Mouse (Mus musculus): ENCODE data around the gene Gtf2h3.
A peak's percentile ranks its signal among the peaks of the same experiment; 100 is the strongest.
"Not testable (repeated sequence)": the region's sequence is repeated elsewhere in the genome, so short reads cannot be mapped to it uniquely, and the experiment has no call there.

Gene Gtf2h3

DNA sequence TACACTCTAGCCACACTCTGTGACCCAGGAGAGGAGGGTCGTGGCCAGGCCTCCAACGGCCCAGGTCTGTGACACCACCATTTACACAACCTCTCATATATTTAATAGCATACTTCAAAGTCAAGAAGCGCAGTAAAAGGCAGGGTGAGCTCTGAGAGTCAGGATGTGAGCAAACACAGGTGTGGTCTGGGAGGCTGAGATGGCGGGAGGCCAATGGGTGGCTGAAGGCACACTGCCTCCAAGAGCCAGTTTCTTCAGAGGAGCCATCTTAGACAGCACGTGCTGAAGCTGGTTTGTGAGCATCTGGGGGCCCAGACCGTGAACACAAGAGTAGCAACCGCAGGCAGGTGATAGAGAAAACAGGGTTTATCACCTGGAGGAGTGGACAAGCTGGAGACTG lies 3.5 kb upstream of the Gtf2h3 start:
- no peak for DNase-seq

- DNase-seq, result no peak
Observed at GRCm38 (mm10) chr5:124582515-124582914, 3.6 kb downstream of the Gtf2h3 start.

- peak; percentile 13 for DNase-seq
Observed at GRCm38 (mm10) chr5:124592768-124593167, 13.8 kb downstream of the Gtf2h3 start.

DNA sequence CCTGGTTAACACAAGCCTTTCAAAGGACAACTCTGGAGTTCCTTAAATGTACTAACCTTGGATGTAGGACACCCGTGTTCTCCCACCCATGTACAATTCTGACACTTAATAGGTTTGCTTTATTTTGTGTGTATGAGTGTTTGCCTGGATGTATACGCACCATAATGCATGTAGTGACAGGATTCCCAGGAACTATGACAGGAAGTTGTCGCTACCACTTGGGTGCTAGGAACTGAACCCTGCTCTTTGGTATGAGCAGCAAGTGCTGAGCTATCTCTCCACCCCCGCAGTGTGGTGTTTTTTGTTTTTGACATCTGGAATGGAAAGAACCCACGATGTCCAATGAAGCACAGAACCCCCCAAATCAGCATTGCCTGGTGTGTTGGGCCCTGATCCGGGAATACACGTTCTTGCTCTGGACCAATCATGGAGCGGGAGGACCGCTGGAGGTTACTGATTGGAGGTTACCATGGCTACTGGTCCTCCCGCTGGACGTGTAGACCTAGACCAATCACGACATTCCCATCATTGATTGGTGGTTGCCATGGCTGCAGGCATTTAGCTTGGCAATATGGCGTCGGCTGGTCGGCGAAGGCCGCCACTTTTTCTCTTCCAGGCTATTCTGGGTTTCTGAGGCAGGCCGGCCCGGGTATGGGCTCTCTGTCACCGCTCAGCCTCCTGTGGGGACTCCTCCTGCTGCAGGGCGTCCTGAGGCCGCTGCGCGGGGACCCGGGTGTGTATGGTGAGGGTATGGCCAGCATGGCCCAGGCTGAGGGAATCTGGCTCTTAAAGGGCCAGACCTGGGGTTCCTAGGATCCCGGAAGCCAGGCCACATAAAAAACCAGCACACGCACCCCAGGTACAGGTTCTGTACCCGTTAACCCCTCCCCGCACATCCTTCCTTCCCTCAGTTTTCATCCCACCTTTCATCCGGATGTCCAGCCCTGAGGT lies 19.6 kb downstream of the Gtf2h3 start:
- DNase-seq, result peak; percentile 97

DNA sequence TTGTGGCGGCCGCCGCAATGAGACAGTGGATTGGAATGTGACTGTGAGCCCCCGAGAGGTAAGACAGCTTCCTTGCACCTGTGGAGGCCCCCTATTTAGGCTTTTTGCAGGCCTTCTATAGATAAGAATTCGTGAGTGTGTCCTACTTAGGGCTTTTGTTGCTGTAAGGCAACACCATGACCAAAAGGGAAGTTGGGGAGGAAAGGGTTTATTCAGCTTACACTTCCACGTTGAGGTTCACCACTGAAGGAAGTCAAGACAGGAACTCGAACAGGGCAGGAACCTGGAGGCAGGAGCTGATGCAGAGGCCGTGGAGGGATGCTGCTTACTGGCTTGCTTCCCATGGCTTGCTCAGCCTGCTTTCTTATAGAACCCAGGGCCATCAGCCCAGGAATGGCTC lies 20.8 kb downstream of the Gtf2h3 start:
- not testable (repeated sequence) for DNase-seq

- DNase-seq, result no peak
Observed at GRCm38 (mm10) chr5:124602349-124602748, 23.4 kb downstream of the Gtf2h3 start.

- DNase-seq, result no peak
Observed at GRCm38 (mm10) chr5:124604296-124604695, 25.4 kb downstream of the Gtf2h3 start.

DNA sequence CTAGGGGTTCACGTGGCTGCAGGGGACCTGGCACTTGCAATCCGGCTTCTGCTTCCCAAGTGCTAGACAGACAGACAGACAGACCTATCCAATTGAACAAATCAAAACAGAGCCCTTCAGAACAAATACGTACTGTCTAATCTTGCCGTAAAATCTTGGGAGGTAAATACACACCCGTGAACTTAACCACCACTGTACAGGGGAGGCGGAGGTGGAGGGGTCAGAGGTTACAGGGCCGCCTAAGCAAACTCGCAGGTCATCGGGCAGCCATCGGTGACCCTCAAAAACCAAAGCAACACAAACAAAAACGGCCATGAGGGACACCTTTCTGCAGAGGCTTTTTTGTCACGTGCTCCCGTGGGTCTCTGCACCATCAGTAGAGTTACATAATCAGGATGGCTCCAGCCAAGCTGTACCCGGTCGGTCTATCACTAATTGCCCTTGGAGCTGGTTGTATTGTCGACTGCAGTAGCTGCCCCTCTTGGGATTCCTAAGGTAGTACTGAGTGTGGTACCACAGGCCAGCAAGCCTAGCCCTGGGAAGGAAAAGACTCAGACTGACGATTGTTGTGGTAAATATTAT lies 26.2 kb downstream of the Gtf2h3 start:
- DNase-seq, result no peak

GRCm38 (mm10) chr5:124610965-124611364 lies 32.0 kb downstream of the Gtf2h3 start:
- no peak for DNase-seq

DNA sequence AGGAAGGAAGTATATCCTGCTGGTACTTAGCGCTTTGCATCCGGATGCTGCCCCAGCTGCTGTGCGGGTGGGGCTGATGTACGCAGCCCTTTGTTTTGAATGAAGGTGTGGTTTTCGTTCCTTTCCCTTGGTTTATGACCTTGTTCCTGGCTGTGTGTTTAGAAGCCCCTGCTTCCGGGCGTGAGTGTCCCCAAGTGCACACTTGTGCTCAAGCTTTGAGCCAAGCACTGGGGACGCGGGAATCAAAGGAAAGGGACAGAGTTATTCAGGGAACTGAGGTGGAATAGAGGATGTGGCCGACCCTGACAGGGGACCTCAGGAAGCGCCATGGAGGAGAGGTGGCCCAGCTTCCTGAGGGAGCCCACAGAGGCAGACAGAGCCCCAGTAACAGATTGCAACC lies 35.8 kb downstream of the Gtf2h3 start:
- DNase-seq, result no peak

DNA sequence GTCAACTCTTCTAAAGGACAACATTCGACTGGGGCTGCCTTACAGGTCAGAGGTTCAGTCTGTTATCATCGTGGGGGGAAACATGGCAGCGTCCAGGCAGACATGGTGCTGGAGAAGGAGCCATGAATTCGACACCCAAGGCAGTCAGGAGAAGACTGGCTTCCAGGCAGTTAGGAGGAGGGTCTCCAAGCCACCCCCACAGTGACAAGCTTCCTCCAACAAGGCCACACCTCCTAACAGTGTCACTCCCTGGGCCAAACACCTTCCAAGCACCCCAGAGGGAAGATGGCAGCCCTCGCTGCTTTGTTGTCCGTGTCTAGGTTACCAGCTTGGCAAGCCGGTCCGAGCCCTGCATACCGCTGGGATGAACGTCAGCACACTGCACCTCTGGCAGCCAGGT lies 39.8 kb downstream of the Gtf2h3 start:
- no peak for DNase-seq

GRCm38 (mm10) chr5:124621362-124621761 lies 42.4 kb downstream of the Gtf2h3 start:
- peak; percentile 11 for DNase-seq

- DNase-seq, result no peak
Observed at GRCm38 (mm10) chr5:124622890-124623289, 44.0 kb downstream of the Gtf2h3 start.

DNA sequence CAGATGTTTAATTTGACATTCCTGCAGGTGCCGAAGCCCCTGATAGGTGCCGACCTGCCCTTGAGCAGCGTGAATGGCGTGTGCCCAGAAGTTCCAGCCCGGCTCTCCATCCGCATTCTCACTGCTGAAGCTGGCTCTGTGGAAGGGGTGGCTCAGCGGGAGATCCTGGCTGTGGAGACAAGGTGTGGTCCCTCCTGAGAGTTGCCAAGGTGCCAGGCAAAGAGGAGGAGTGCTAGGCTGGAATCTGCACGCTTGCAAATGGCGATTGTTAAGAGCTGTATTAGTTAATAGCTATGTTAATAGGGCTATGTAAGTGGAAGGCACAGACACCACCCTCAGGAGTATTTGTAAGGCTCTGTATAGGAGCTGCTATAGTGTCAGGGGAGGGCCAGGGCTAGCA lies 45.4 kb downstream of the Gtf2h3 start:
- no peak for DNase-seq

DNA sequence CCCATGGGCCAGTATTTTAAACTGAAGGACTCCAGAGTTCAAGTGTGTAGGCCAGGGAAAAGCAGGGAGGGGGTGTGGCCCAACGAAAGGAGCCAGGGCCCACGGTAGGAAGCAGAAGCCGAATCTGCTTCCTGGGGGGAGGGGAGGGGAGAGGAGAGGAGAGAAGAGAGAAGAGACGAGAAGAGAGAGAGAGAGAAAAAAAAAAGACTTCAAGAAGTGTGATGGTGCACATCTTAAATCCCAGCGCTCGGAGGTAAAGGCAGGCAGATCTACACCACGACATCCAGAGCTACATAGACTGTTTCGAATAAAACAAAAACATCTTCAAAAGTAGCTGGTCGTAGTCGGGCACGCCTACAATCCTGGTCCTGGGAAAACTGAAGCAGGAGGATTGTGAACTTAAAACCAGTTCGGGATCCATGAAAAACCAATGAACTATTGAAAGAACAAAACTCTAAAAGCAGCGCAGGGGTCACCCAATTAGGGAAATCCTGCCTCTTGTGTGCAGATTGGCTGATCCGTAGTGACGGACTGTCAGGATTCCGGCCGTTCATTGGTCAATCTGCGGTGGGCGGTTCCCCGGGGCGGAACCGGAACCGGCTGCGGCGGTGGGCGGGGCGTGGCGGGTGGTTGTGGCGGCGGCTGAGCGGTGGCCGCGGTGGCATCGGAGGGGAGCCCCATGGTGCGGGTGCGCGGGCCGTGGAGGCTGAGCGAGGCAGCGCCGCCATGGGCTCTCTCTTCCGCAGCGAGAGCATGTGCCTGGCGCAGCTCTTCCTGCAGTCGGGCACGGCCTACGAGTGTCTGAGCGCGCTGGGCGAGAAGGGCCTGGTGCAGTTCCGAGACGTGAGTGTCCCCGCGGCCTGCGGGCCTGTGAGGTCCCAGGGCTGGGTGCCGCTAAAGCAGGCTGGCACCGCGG lies 49.8 kb downstream of the Gtf2h3 start, which contains the start of gene Atp6v0a2:
Gene Atp6v0a2 (plus strand): TSS at position 129 of the 916 bp plus-strand sequence.
- DNase-seq, result peak; percentile 93

GRCm38 (mm10) chr5:124629641-124630040 lies 50.7 kb downstream of the Gtf2h3 start:
- peak; percentile 16 for DNase-seq

GRCm38 (mm10) chr5:124631685-124632084 lies 52.7 kb downstream of the Gtf2h3 start:
- no peak for DNase-seq

DNA sequence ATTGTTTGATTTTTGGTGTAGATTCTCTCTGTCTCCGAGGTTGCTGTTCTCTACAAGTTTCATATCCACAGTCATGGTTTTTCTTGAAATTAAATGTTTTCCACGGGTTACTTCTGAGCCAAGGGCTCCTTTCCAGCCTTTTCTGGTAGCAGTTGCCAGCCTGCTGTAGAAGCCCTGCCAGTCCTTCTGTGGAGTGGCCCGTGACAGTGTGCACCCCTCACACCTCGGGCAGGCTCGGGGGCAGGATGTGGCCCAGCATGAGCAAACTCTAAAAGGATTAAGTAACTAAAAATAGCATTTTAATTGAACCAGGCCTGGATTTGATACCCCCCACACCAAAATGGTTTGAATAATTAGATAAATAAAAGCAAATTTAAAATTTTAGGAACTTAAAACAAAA lies 53.5 kb downstream of the Gtf2h3 start:
- DNase-seq, result no peak

DNA sequence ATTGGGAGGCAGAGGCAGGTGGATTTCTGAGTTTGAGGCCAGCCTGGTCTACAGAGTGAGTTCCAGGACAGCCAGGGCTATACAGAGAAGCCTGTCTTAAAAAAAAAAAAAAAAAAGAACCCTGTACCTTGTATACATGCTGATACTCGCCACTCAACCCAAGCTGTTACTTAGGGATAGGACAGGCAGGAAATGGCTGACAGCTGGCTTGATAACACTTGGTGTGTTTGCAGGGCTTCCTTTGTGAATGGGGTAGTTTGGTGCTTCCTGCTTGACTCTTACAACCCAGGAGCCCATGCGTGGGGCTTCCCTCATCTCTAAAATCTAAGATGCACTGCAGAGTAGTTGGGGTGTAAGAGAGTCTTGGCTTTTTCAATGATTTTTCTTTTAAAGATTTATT lies 54.5 kb downstream of the Gtf2h3 start:
- DNase-seq, result no peak

DNA sequence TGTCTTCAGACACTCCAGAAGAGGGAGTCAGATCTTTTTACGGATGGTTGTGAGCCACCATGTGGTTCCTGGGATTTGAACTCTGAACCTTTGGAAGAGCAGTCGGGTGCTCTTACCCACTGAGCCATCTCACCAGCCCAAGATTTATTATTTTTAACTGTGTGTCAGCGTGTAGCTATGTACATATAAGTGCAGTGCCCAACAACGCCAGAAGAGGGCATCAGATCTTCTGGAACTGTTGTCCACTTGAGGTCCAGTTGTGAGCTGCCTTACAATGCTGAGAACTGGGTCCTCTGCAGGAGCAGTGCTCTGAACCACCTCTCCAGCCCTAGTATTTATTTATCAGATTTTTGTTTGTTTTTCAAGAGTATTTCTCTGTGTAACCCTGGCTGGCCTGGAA lies 56.1 kb downstream of the Gtf2h3 start:
- DNase-seq, result not testable (repeated sequence)

DNA sequence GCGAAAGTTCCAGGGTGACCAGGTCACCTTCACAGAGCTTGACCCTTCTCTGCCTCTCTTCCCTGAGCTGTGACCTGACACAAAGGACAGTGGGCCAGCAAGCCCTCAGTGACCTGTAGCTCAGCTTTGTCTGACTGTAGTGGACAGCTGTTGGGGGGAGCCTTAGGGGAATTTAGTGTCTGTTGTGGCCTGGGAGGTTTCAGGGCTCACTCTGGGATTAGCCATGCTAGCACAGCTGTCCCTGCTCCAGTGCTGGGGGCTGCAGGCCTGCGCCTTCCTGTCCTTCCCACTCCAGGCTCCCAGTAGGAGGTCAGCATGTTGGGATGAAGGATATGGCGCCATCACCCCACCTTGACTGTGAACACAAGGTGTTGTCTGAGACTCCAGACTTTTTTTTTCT lies 57.2 kb downstream of the Gtf2h3 start:
- no peak for DNase-seq

- DNase-seq, result no peak
Observed at GRCm38 (mm10) chr5:124636694-124637093, 57.8 kb downstream of the Gtf2h3 start.

DNA sequence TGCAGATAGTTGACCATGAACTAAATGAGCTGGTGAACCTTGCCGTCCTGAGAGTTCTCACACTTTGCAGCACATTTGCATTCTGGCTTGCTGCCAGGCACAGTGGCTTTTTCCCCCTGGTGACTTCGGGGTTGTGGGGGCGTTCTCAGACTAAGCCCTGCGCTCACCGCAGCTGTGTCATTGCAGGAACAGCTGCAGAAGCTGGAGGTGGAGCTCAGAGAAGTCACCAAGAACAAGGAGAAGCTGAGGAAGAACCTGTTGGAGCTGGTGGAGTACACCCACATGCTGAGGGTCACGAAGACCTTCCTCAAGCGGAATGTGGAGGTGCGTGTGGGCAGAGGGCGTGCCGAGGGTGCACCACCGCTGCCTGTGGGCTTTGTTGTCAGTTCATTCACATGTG lies 58.4 kb downstream of the Gtf2h3 start:
- DNase-seq, result peak; percentile 64
